Mouse (Mus musculus) liver, adult 2 months (tissue): ENCODE results near the gene Sh3d21. TPM values are rescaled to one million over a fixed set of nuclear protein-coding genes. Genes with fewer than 3 reads are reported as not detected.

Experiments
- DNase-seq: peaks from one replicate; pipeline ENCODE4 v3.0.0-alpha.2; 2011; ENCODE audit warnings: low read depth, low spot score; ENCODE audit errors: extremely low read depth
- H3K27ac ChIP-seq: fragments of 200-500 bp; replicated peaks from 2 replicates; pipeline ENCODE4 v1.5.1; 2012; ENCODE audit warnings: low read depth, mild to moderate bottlenecking, control low read depth, inconsistent platforms, low read length; ENCODE audit not compliant: insufficient read depth
- H3K27me3 ChIP-seq: fragments of 200-500 bp; 2 replicates; pipeline ENCODE4 v1.6.1; 2012; ENCODE audit warnings: mild to moderate bottlenecking, moderate library complexity, low read length, inconsistent platforms; ENCODE audit not compliant: control insufficient read depth, insufficient read depth
- H3K36me3 ChIP-seq: fragments of 200-500 bp; 2 replicates; pipeline ENCODE4 v1.6.1; 2012; ENCODE audit warnings: low read length, inconsistent platforms; ENCODE audit not compliant: control insufficient read depth, insufficient read depth
- H3K4me1 ChIP-seq: fragments of 200-500 bp; 2 replicates; pipeline ENCODE4 v1.6.1; 2011; ENCODE audit warnings: low read length; ENCODE audit not compliant: control insufficient read depth, insufficient read depth
- H3K4me3 ChIP-seq: fragments of 200-500 bp; 2 replicates; pipeline ENCODE4 v1.5.1; 2011; ENCODE audit warnings: low read depth, mild to moderate bottlenecking, control low read depth, low read length, moderate library complexity; ENCODE audit not compliant: insufficient read depth
- H3K79me2 ChIP-seq: fragments of 200-500 bp; 2 replicates; pipeline ENCODE4 v1.6.1; 2012; ENCODE audit warnings: inconsistent platforms, mild to moderate bottlenecking, low read length, moderate library complexity; ENCODE audit not compliant: control insufficient read depth, insufficient read depth
- H3K9ac ChIP-seq: fragments of 200-500 bp; 2 replicates; pipeline ENCODE4 v1.6.1; 2012; ENCODE audit warnings: low read depth, mild to moderate bottlenecking, control low read depth, inconsistent platforms, low read length
- CTCF ChIP-seq: fragments of 200-500 bp; IDR thresholded peaks from 2 replicates; pipeline ENCODE4 v1.5.1; 2011; ENCODE audit warnings: low read depth, low read length, control low read depth
- POLR2A ChIP-seq: fragments of 200-500 bp; IDR thresholded peaks from 2 replicates; pipeline ENCODE4 v1.6.1; 2011; ENCODE audit warnings: low read length, control low read depth; ENCODE audit not compliant: insufficient read depth; ENCODE audit errors: extremely low read depth
- WGBS: fragments of 180-500 bp; shearing (Covaris S2); methylation state at CpG from one replicate; pipeline ENCODE4 v1.1.7; 2018; 5-methylcytosine and 5-hydroxymethylcytosine counted together
- polyA plus RNA-seq: library from polyadenylated mRNA; depleted of rRNA; stranded (reverse); fragments of >200 nt; gene quantifications from 2 replicates; pipeline ENCODE4 v1.2.3, GENCODE M21; 2012
- total RNA-seq: library from RNA; depleted of rRNA; stranded (reverse); fragments of >200 nt; gene quantifications from 2 replicates; pipeline ENCODE4 v1.2.3, GENCODE M21; 2014

The Sh3d21 gene
- total and polyA plus RNA-seq, 2 experiments = 0.55 to 0.65 TPM

DNA sequence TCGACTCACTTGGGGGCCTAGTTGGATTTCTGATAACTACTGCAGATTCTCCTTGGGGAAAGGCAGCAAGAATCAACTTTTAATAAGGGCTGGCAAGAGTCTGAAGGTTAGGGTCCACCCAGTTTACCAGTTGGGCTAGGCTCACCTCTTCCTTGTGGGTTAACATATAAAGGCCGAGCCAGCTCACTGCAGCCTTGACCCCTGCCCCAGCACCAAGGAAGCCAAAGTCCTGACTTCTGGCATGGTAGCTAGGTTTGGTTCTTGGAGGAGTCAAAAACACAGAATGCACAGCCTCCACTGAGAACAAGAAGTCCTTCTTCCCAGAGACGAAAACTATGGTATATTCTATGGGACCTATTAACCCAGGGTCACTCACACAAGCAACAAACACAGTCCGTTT lies 394 bp upstream of the Sh3d21 start:
- no peaks in the 10 kb centered on the region for H3K27me3 ChIP-seq
- H3K36me3 ChIP-seq = peaks cover 23% of the 10 kb centered on the region
- peaks cover 7% of the 10 kb centered on the region for H3K4me1 ChIP-seq
- 49% methylated on average over 4 of the region's 4 CpGs for WGBS
- H3K79me2 ChIP-seq = no peaks in the 10 kb centered on the region
- no peak overlapping the region for H3K4me3 ChIP-seq
- H3K27ac ChIP-seq = no peak overlapping the region
- TF ChIP-seq POLR2A (no peak), CTCF (no peak)
- H3K9ac ChIP-seq = no peak overlapping the region
- peak; percentile 43 for DNase-seq

DNA sequence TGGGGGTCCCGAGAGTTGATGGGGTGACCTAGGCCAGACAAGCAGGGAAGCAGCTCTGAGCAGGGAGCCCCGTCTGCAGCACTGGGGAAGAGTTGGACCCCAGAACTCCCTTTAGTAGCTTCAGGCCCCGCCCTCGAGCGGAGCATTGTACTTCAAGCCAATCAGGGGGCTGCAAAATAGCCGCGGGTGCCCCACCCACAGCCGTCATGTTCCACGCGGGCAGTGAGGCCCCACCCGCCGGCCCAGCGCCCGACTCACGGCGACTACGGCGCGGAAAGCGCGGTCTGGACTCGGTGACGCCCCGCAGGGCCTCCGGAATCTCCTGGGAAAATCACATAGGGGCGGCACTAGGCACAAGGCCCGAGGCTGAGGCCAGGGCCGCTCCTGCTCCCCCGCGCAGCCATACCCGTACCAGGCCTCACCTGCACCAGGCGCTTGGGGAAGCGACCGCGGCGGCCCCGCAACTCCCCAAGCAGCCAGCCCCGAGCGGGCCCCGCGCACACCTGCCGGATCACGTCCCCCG lies 686 bp downstream of the Sh3d21 start:
- Histone ChIP-seq H3K9ac (peak overlapping the region; percentile 86), H3K79me2 (no peaks in the 10 kb centered on the region), H3K4me3 (peak overlapping the region; percentile 61), H3K27ac (peak overlapping the region; percentile 8; the same call in 1 of the 2 replicates), H3K27me3 (no peaks in the 10 kb centered on the region), H3K4me1 (peaks cover 7% of the 10 kb centered on the region), H3K36me3 (peaks cover 15% of the 10 kb centered on the region)
- DNase-seq = no peak
- WGBS = 3% methylated on average over 44 of the region's 44 CpGs
- 0 out of 2 replicates have a peak, but pooled peaks have one; percentile 12 for TF ChIP-seq POLR2A
- TF ChIP-seq CTCF = no peak

DNA sequence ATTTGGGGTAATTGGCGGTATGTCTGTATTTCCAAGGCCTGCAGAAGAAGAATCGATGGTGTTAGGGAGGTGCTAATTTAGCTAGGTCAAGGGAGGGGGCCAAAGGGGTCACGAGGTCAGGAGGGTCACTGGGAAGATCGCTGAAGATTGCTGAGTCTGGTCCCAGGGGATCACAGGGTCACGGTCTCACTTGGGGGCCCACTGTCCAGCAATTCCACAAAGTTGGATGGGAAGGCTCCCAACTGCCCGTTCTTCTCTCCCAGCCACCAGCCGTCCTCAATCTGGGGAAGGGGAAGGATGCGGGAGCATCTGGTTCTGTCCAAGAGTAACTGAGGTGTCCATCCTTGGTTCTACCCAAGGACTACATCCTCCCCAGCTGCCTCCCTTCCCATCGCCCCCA lies 1.3 kb downstream of the Sh3d21 start:
- no peak overlapping the region for H3K4me3 ChIP-seq
- no peaks in the 10 kb centered on the region for H3K79me2 ChIP-seq
- H3K27ac ChIP-seq = no peak overlapping the region
- peaks cover 12% of the 10 kb centered on the region for H3K36me3 ChIP-seq
- H3K9ac ChIP-seq = 0 out of 2 replicates have a peak overlapping the region, but pooled peaks have one; percentile 86
- 77% methylated on average over 9 of the region's 9 CpGs for WGBS
- peaks cover 7% of the 10 kb centered on the region for H3K4me1 ChIP-seq
- TF ChIP-seq POLR2A (no peak), CTCF (no peak)
- DNase-seq = no peak
- H3K27me3 ChIP-seq = no peaks in the 10 kb centered on the region

DNA sequence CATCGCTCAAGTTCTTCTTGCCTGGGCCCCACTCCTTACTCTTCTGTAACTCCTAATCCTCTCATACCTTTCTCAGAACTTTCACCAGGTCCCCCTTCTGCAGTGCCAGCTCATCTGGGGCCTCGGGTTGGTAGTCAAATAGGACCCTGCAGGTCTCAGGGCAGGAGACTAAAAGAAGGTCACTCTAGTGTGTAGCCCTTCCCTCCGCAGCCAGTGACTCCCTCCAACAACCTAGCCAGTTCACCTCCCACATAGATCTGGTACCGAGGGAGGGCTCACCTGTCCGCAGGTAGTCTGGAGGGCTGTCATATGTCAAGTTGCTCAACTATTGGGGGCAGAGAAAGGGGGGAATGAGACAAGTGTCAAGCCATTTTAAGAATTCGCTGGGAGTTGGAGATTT lies 1.8 kb downstream of the Sh3d21 start:
- Histone ChIP-seq H3K27me3 (no peaks in the 10 kb centered on the region), H3K4me1 (peaks cover 5% of the 10 kb centered on the region), H3K79me2 (no peaks in the 10 kb centered on the region), H3K36me3 (peaks cover 7% of the 10 kb centered on the region), H3K4me3 (no peak overlapping the region), H3K9ac (no peak overlapping the region), H3K27ac (no peak overlapping the region)
- DNase-seq = no peak
- WGBS = 91% methylated on average over 6 of the region's 6 CpGs
- TF ChIP-seq CTCF = no peak
- no peak for TF ChIP-seq POLR2A

DNA sequence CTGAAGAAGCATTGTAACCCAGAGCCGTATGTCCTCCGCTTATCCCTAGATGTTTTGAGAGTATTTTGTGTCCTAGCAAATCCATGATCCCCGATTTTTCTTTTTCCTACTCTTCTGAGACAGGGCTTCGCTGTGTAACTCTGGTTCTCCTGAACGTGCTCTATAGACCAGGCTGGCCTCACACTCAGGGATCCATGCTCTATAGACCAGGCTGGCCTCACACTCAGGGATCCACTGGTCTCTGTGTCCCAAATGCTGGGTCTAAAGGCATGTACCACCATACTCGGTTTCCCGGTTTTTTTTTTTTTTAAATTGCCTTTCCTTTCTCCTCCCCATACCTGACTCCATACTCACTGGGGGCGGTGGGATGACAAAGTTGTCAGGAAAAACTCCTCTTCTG lies 2.3 kb downstream of the Sh3d21 start:
- 92% methylated on average over 8 of the region's 8 CpGs for WGBS
- no peaks in the 10 kb centered on the region for H3K27me3 ChIP-seq
- 0 out of 2 replicates have a peak, but pooled peaks cover 2% of the 10 kb centered on the region for H3K4me1 ChIP-seq
- no peaks in the 10 kb centered on the region for H3K79me2 ChIP-seq
- no peak for DNase-seq
- TF ChIP-seq CTCF (no peak), POLR2A (no peak)
- no peak overlapping the region for H3K4me3 ChIP-seq
- peaks cover 2% of the 10 kb centered on the region for H3K36me3 ChIP-seq
- H3K27ac ChIP-seq = no peak overlapping the region
- H3K9ac ChIP-seq = no peak overlapping the region

DNA sequence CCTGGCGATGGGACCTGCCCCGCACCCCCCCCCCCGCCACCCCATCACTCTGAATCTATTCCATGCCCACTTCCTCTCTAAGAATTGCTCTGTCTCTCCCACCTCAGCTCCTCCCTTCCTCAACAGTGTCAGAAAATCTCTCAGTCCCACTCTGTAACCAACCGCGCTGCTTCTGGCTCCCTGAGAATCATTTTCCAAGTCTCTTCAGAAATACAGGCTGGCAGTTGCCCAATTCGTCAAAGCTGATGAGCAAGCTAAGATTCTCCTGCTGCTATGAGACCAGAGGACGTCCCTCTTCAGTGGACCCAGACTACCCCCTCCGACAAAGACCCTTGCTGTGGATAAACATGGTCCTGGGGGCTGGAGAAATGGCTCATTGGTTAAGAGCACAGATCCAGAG lies 3.8 kb downstream of the Sh3d21 start:
- Histone ChIP-seq H3K27me3 (no peaks in the 10 kb centered on the region), H3K36me3 (no peaks in the 10 kb centered on the region), H3K4me1 (0 out of 2 replicates have a peak, but pooled peaks cover 2% of the 10 kb centered on the region), H3K4me3 (no peak overlapping the region), H3K27ac (no peak overlapping the region), H3K79me2 (no peaks in the 10 kb centered on the region), H3K9ac (no peak overlapping the region)
- DNase-seq = no peak
- WGBS = 83% methylated on average over 8 of the region's 8 CpGs
- no peak for TF ChIP-seq POLR2A
- TF ChIP-seq CTCF = no peak
